Mouse (Mus musculus): ENCODE data around the gene Zfp113.

Zfp113 gene

GRCm38 (mm10) chr5:138155443-138155976 is at the start of gene Zfp113:
Gene Zfp113, minus strand, starts transcription at chr5:138155744.
- in situ Hi-C loops (cut with MboI), result no loop called here

DNA sequence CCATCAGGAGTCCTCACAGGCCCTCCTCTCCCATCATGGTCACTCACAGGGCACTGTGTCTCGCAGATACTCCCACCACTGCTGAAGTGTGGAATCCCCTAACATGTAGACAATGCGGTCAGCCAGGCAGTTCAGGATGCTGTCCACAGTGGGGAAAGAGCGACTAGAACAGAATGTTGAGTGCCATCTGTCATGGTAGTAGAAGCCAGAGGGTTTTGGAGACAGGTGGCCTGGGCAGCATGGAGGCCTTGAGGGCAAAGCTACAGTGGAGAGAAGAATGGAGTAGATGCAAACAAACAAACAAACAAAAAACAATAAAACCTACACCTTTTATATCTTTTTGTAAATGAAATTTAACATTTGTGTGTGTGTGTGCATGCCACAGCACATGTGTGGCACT is 46.5 kb upstream of the Zfp113 start:
- in situ Hi-C loops (cut with MboI), result no loop called here

- in situ Hi-C loops (cut with MboI), result no loop called here
Measured at GRCm38 (mm10) chr5:138199576-138199975, 44.0 kb upstream of the Zfp113 start.

- in situ Hi-C loops (cut with MboI), result no loop called here
Measured at GRCm38 (mm10) chr5:138195463-138195862, 39.9 kb upstream of the Zfp113 start.

DNA sequence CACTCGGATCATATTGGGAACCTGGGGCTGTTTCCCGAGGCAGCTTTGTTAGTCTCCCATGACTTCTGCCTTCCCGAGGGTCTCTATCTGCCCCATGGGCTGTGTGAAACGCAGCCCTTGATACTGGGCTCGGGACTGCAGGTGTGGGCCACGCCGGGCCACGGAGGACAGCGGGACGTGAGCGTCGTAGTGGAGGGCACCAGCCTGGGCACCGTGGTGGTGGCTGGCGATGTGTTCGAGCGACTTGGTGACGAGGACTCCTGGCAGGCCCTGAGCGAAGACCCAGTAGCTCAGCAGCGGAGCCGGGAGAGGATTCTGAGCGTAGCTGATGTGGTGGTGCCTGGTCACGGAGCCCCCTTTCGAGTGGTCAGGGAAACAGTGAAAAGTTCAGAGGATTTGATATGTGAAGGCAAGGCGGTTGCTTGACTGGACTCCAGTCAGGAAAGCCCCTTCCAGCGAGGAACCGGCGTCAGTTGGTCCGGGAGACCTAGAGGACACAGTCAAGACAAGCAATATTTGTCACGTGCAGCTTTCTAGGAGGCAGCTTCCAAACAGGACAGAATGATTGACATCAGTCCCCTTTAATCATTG is 39.3 kb upstream of the Zfp113 start:
- in situ Hi-C loops (cut with MboI), result no loop called here

GRCm38 (mm10) chr5:138193771-138194727 is 38.5 kb upstream of the Zfp113 start, which contains the start of gene Mblac1:
Gene Mblac1, plus strand, starts transcription at chr5:138194314.
- in situ Hi-C loops (cut with MboI), result no loop called here

DNA sequence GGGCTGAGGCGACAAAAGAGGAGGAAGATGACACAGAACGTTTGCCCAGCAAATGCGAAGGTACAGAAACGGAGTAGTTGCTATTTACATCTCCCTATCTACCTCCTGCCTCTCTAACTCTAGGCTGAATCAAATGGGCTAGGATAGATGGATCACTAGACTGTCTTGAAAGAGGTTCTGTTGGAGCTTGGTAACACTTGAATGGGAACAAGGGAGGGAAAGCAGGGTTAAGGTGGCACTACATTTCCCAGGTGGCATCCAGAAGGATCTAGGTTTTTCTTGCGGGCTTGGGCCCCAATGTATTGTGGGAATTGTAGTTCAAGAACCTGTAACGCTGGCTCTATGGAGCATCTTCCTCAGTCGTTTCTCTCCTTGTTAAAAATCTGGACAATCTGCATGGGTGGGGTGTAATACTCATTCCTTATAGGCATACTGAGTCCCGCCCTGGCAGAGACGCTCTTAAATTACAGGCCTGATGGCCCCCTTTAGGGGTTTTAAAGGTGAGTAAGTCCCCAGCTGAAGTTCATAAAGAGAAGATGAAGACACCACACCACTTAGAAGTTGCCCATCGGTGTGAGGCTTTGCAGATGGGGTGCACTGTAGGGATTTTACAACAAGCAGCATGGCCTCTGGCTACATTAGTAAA is 32.2 kb upstream of the Zfp113 start:
- in situ Hi-C loops (cut with MboI), result no loop called here

DNA sequence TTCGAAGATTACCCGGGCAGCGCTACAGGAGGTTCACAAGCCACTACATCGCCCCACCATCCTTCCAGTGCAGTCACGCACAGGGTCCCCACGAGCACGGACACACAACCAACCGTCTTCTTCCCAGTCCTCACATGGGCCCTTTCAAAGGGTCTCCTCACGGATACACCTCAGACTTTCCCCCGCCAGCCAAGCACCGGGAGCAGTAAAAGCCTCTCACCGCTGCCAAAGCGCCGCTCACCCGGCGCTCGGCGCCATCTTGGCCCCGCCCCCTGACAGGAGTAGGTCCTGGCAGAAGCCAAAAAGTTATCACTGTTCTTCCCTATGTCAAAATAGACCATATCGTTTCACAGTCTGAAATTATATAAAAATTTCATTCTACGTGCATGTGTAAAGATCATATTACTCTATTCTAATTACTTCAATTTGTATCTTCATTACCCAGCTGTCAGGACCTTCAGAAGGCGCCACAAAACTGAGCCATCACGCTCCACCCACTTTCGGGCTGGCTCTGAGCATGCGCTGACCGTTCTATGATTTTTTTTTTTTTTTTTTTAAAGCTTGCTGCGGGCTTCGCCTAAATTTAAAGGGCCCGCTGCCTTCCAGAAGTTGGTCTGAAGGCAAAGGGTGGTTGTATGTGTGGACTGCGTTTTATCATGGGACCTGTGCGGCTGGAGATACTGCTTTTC is 31.6 kb upstream of the Zfp113 start, which contains the start of the genes Taf6 and Cnpy4:
Gene Taf6 (minus strand): TSS at position 502 of the 689 bp plus-strand sequence.
Gene Cnpy4 (plus strand): TSS at position 536 of the 689 bp plus-strand sequence.
- in situ Hi-C loops (cut with MboI), result no loop called here

DNA sequence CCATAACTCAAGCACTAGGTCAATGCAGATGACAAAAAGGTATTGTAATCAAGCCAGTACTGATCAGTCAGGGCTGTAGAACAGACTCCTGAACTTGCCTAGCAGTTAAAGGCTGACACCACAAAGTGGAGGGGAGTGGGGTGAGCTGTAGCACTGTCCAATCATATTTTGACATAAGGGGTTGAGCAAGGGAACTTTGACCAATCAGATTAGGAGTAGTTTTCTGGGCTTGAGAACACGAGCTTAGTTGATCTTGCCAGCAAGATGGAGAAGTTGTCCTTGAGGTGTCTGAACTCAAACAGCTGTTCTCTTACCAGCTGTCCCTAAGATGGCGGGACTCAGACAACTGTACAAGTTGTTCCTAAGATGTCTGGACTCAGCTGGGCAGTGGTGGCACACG is 17.7 kb upstream of the Zfp113 start:
- in situ Hi-C loops (cut with MboI), result no loop called here

DNA sequence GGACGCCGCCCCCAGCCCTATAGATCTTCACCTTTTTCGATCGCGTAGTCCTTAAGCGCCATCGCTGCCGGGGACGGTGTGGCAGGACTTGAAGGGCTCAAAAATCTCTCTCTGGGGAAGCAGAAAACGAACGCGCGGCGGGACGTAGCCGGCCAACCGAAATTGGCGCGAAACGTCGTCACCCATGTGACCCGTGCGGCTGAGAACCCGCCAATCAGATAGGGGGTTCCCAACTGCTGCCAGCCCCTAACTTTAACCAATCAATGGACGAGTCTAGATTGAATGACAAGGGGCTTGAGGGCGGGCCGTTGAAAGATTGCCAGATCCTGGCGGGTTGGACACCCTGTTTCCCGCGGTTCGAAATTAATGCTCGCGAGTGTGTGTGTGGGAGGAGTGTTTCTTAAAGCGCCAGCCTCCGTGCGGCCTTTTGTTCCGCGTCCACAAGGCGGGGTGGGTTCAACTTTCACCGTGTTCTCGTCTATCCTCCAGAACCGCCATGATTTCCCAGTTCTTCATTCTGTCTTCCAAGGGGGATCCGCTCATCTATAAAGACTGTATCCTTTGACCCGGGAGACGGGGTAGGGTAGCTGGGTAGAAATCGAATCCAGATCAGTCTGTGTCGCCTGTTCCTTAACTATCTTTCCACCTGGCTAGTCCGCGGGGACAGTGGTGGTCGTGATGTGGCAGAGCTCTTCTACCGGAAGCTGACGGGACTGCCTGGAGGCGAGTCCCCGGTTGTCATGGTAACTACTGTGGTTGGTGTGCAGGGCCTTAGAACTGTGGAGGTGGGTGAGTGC is 16.3 kb upstream of the Zfp113 start, which contains the start of the genes Ap4m1 and Mcm7:
Gene Ap4m1 (plus strand): TSS at position 308 of the 797 bp plus-strand sequence.
Gene Mcm7 (minus strand): TSS at position 728 of the 797 bp plus-strand sequence.
- in situ Hi-C loops (cut with MboI), result no loop called here

- in situ Hi-C loops (cut with MboI), result no loop called here
Measured at GRCm38 (mm10) chr5:138170936-138171561, 15.5 kb upstream of the Zfp113 start.

GRCm38 (mm10) chr5:138165594-138165993 is 10.1 kb upstream of the Zfp113 start:
- in situ Hi-C loops (cut with MboI), result no loop called here

- in situ Hi-C loops (cut with MboI), result no loop called here
Measured at GRCm38 (mm10) chr5:138163610-138164009, 8.1 kb upstream of the Zfp113 start.

DNA sequence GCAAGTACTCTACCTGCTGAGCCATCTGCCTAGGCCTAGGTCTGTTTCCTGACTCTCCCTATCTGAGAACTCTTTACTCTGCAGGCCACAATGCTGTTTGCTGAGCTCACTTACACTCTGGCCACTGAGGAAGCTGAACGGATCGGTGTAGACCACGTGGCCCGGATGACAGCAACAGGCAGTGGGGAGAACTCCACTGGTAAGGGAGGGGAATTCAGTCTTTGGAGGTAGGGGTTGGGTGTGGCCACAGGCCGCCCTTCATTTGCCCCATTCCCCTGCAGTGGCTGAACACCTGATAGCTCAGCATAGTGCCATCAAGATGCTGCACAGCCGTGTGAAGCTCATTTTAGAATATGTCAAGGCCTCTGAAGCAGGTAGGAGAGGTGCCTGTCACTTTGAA is 7.5 kb upstream of the Zfp113 start:
- in situ Hi-C loops (cut with MboI), result no loop called here

GRCm38 (mm10) chr5:138160842-138161665 is 5.5 kb upstream of the Zfp113 start, which contains the start of gene Cops6:
Gene Cops6, plus strand, starts transcription at chr5:138161071.
- in situ Hi-C loops (cut with MboI), result no loop called here

DNA sequence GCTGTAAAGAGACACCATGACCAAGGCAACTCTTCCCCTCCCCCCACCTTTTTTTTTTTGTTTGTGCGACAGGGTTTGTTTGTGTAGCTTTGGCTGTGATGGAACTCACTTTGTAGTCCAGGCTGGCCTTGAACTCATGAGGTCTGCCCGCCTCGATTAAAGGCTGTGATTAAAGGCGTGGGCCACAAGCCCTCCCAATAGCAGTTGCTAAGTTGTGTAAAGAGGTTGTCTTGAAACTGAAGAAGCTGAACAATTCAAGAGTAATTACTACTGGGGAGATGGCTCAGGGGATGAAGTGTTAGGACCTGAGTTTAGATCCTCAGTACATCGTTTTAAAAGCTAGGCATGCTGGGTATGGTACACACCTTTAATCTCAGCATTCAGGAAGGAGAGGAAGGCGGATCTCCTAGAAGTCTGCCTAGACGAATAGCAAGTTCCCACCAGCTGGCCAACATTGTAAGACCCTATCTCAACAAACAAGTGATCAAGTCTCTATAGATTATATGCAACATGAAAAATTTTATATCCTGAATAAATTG is 4.7 kb upstream of the Zfp113 start:
- in situ Hi-C loops (cut with MboI), result no loop called here

DNA sequence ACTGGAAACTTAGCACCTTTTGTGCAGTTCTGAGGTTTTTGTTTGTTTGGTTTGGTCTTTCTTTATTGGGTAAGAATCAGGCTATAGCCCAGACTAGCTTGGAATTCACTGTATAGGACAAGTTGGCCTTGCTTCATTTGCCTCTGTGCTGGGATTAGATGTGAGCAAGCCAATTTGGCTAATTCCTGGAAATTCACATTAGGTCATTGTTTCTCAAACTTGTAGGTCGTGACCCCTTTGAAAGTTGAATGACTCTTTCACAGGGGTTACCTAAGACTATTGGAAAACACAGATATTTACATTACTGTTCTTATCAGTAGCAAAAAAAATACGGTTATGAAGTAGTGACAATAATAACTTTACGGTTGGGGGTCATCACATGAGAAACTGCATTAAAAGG is 1.2 kb downstream of the Zfp113 start:
- in situ Hi-C loops (cut with MboI), result no loop called here

GRCm38 (mm10) chr5:138138585-138138984 is 17.0 kb downstream of the Zfp113 start:
- in situ Hi-C loops (cut with MboI), result no loop called here

Measured in mature B cell (primary cell).